23 mouse cellular contexts compared by ENCODE assay signal in genomic region chr1:164682867-164683599, GRCm38 (mm10).
DNase-seq lines count a peak whose midpoint lies in the region; ATAC-seq and TF ChIP-seq lines count a peak whose summit lies in the region.
"Had no signal": no experiment of that assay in that cellular context is flagged by ENCODE, and none has a peak within 500 bp of the region (broad histone marks: within the 10 kb centered on the region; RNA-seq: fewer than 3 reads in every experiment).

No protein-coding gene starts in this region.

- 0 out of 2 replicates have a peak overlapping the region, but pooled peaks have one; percentile 28 for H3K27ac ChIP-seq in embryonic facial prominence, embryonic 15.5 days (replicated peaks)
- no peak overlapping the region for H3K27ac ChIP-seq in embryonic facial prominence, embryonic 10.5 days (replicated peaks)
- 0 out of 2 replicates have a peak overlapping the region, but pooled peaks have one; percentile 31 for H3K27ac ChIP-seq in heart, embryonic 16.5 days (ENCODE audit: low read length)
- no peak overlapping the region for H3K27ac ChIP-seq in heart, embryonic 10.5 days
- H3K27ac ChIP-seq in midbrain, postnatal 0 days (ENCODE audit: low read depth, low read length): peak overlapping the region; percentile 62
- no peak overlapping the region for H3K27ac ChIP-seq in midbrain, embryonic 14.5 days (replicated peaks; ENCODE audit: low read depth, low read length)
- peak overlapping the region; percentile 98 for H3K27ac ChIP-seq in olfactory bulb, adult 2 months (ENCODE audit: insufficient read depth, low read depth, low read length)
- H3K27ac ChIP-seq: embryonic facial prominence, embryonic 12.5 days; intestine, embryonic 15.5 days; liver, embryonic 13.5 days; midbrain, embryonic 12.5 days; neural tube, embryonic 12.5 days had no signal

- H3K4me3 ChIP-seq in embryonic facial prominence, embryonic 15.5 days (replicated peaks): no peak overlapping the region
- H3K4me3 ChIP-seq in embryonic facial prominence, embryonic 10.5 days: no peak overlapping the region
- no peak overlapping the region for H3K4me3 ChIP-seq in heart, embryonic 16.5 days (ENCODE audit: low read length)
- H3K4me3 ChIP-seq in heart, embryonic 10.5 days: no peak overlapping the region
- no peak overlapping the region for H3K4me3 ChIP-seq in midbrain, postnatal 0 days (ENCODE audit: low read depth, low read length)
- no peak overlapping the region for H3K4me3 ChIP-seq in midbrain, embryonic 14.5 days (replicated peaks; ENCODE audit: low read depth, low read length)
- no peak overlapping the region for H3K4me3 ChIP-seq in olfactory bulb, adult 2 months (ENCODE audit: insufficient read depth, low read depth, low read length)
- H3K4me3 ChIP-seq: embryonic facial prominence, embryonic 12.5 days; erythroblast, embryonic 14.5 days; intestine, embryonic 15.5 days; liver, embryonic 13.5 days; midbrain, embryonic 12.5 days; neural tube, embryonic 12.5 days had no signal

- no peaks in the 10 kb centered on the region for H3K27me3 ChIP-seq in embryonic facial prominence, embryonic 15.5 days
- H3K27me3 ChIP-seq in embryonic facial prominence, embryonic 10.5 days (replicated peaks; ENCODE audit: low read depth, poor library complexity, severe bottlenecking): no peaks in the 10 kb centered on the region
- H3K27me3 ChIP-seq in heart, embryonic 16.5 days (ENCODE audit: control insufficient read depth, insufficient read depth, low read length): no peaks in the 10 kb centered on the region
- H3K27me3 ChIP-seq in heart, embryonic 10.5 days (ENCODE audit: insufficient read depth, poor library complexity, severe bottlenecking): no peaks in the 10 kb centered on the region
- H3K27me3 ChIP-seq in midbrain, postnatal 0 days (ENCODE audit: insufficient read depth, low read length): no peaks in the 10 kb centered on the region
- H3K27me3 ChIP-seq in midbrain, embryonic 14.5 days (ENCODE audit: control insufficient read depth, insufficient read depth, low read length): no peaks in the 10 kb centered on the region
- H3K27me3 ChIP-seq: embryonic facial prominence, embryonic 12.5 days; intestine, embryonic 15.5 days; liver, embryonic 13.5 days; midbrain, embryonic 12.5 days; neural tube, embryonic 12.5 days had no signal

- 76% methylated on average over 5 of the region's 5 CpGs for WGBS in embryonic facial prominence, embryonic 15.5 days
- WGBS in embryonic facial prominence, embryonic 10.5 days: 82% methylated on average over 5 of the region's 5 CpGs
- WGBS in heart, embryonic 16.5 days: 61% methylated on average over 5 of the region's 5 CpGs
- WGBS in heart, embryonic 10.5 days: 64% methylated on average over 5 of the region's 5 CpGs
- WGBS in midbrain, postnatal 0 days: 83% methylated on average over 5 of the region's 5 CpGs
- 84% methylated on average over 5 of the region's 5 CpGs for WGBS in midbrain, embryonic 14.5 days
- 74% methylated on average over 5 of the region's 5 CpGs for WGBS in olfactory bulb, adult 2 months

- no peaks in the 10 kb centered on the region for H3K36me3 ChIP-seq in embryonic facial prominence, embryonic 15.5 days
- H3K36me3 ChIP-seq in embryonic facial prominence, embryonic 10.5 days (replicated peaks): no peaks in the 10 kb centered on the region
- H3K36me3 ChIP-seq in heart, embryonic 16.5 days (ENCODE audit: control insufficient read depth, insufficient read depth): no peaks in the 10 kb centered on the region
- no peaks in the 10 kb centered on the region for H3K36me3 ChIP-seq in heart, embryonic 10.5 days
- H3K36me3 ChIP-seq in midbrain, postnatal 0 days (ENCODE audit: insufficient read depth, low read length): no peaks in the 10 kb centered on the region
- H3K36me3 ChIP-seq in midbrain, embryonic 14.5 days (ENCODE audit: control insufficient read depth, insufficient read depth, low read length): no peaks in the 10 kb centered on the region
- H3K36me3 ChIP-seq: embryonic facial prominence, embryonic 12.5 days; intestine, embryonic 15.5 days; liver, embryonic 13.5 days; midbrain, embryonic 12.5 days; neural tube, embryonic 12.5 days had no signal

- no peak for TF ChIP-seq CTCF in midbrain, postnatal 0 days (IDR thresholded peaks at IDR 0.05)
- TF ChIP-seq CTCF in olfactory bulb, adult 2 months (IDR thresholded peaks at IDR 0.05; ENCODE audit: insufficient read depth, low read depth, low read length): no peak

- no peak overlapping the region for H3K9ac ChIP-seq in embryonic facial prominence, embryonic 15.5 days
- no peak overlapping the region for H3K9ac ChIP-seq in heart, embryonic 16.5 days (ENCODE audit: low read length)
- H3K9ac ChIP-seq in midbrain, postnatal 0 days (replicated peaks; ENCODE audit: low read length, poor library complexity, severe bottlenecking): no peak overlapping the region
- no peak overlapping the region for H3K9ac ChIP-seq in midbrain, embryonic 14.5 days (replicated peaks; ENCODE audit: low read length)
- H3K9ac ChIP-seq: embryonic facial prominence, embryonic 12.5 days; intestine, embryonic 15.5 days; liver, embryonic 13.5 days; lung, embryonic 14.5 days; midbrain, embryonic 12.5 days; neural tube, embryonic 12.5 days had no signal

- no peak for ATAC-seq in embryonic facial prominence, embryonic 15.5 days (ENCODE audit: insufficient number of reproducible peaks, low FRiP score, low TSS enrichment, low read depth)
- no peak for ATAC-seq in heart, embryonic 16.5 days (replicated peaks; ENCODE audit: extremely low read depth, insufficient read depth, low FRiP score)
- no peak for ATAC-seq in midbrain, postnatal 0 days (ENCODE audit: low FRiP score)
- ATAC-seq in midbrain, embryonic 14.5 days (ENCODE audit: low FRiP score, low TSS enrichment): no peak
- ATAC-seq: hindbrain, embryonic 16.5 days; intestine, embryonic 15.5 days had no signal

- H3K4me2 ChIP-seq in embryonic facial prominence, embryonic 15.5 days (replicated peaks): no peak overlapping the region
- no peak overlapping the region for H3K4me2 ChIP-seq in heart, embryonic 16.5 days (ENCODE audit: low read depth, low read length)
- H3K4me2 ChIP-seq in midbrain, postnatal 0 days (ENCODE audit: low read depth, low read length, poor library complexity, severe bottlenecking): no peak overlapping the region
- no peak overlapping the region for H3K4me2 ChIP-seq in midbrain, embryonic 14.5 days (ENCODE audit: low read length)
- H3K4me2 ChIP-seq: embryonic facial prominence, embryonic 12.5 days; intestine, embryonic 15.5 days; liver, embryonic 13.5 days; lung, embryonic 14.5 days; midbrain, embryonic 12.5 days; neural tube, embryonic 12.5 days had no signal

- no peak for DNase-seq in embryonic facial prominence, embryonic 10.5 days (ENCODE audit: low spot score)
- DNase-seq in heart, embryonic 10.5 days (ENCODE audit: low spot score): no peak
- DNase-seq in midbrain, postnatal 0 days (ENCODE audit: low spot score): no peak
- no peak for DNase-seq in midbrain, embryonic 14.5 days
- no peak for DNase-seq in thymus, postnatal 0 days (ENCODE audit: low spot score)
- DNase-seq: adrenal gland, postnatal 14 days; cerebellum, adult 11 months; cerebellum, postnatal 10 days; kidney, adult 8-10 months; kidney, postnatal 14 days; liver, embryonic 13.5 days; lung, embryonic 14.5 days; right cerebral cortex, postnatal 4 days; thymus, postnatal 36 days had no signal

- no peaks in the 10 kb centered on the region for H3K9me3 ChIP-seq in embryonic facial prominence, embryonic 15.5 days (replicated peaks)
- no peaks in the 10 kb centered on the region for H3K9me3 ChIP-seq in embryonic facial prominence, embryonic 10.5 days
- no peaks in the 10 kb centered on the region for H3K9me3 ChIP-seq in heart, embryonic 16.5 days (replicated peaks; ENCODE audit: control insufficient read depth, low read length)
- no peaks in the 10 kb centered on the region for H3K9me3 ChIP-seq in heart, embryonic 10.5 days
- no peaks in the 10 kb centered on the region for H3K9me3 ChIP-seq in midbrain, postnatal 0 days (ENCODE audit: low read length)
- no peaks in the 10 kb centered on the region for H3K9me3 ChIP-seq in midbrain, embryonic 14.5 days (ENCODE audit: control insufficient read depth, low read length)
- H3K9me3 ChIP-seq: embryonic facial prominence, embryonic 12.5 days; intestine, embryonic 15.5 days; liver, embryonic 13.5 days; midbrain, embryonic 12.5 days; neural tube, embryonic 12.5 days had no signal

- no peaks in the 10 kb centered on the region for H3K4me1 ChIP-seq in embryonic facial prominence, embryonic 15.5 days
- H3K4me1 ChIP-seq in embryonic facial prominence, embryonic 10.5 days: no peaks in the 10 kb centered on the region
- 0 out of 2 replicates have a peak, but pooled peaks cover 2% of the 10 kb centered on the region for H3K4me1 ChIP-seq in heart, embryonic 16.5 days (ENCODE audit: control insufficient read depth, insufficient read depth, low read length)
- H3K4me1 ChIP-seq in heart, embryonic 10.5 days: 0 out of 2 replicates have a peak, but pooled peaks cover 3% of the 10 kb centered on the region
- H3K4me1 ChIP-seq in midbrain, postnatal 0 days (ENCODE audit: insufficient read depth, low read length): no peaks in the 10 kb centered on the region
- H3K4me1 ChIP-seq in midbrain, embryonic 14.5 days (ENCODE audit: control insufficient read depth, insufficient read depth, low read length): no peaks in the 10 kb centered on the region
- H3K4me1 ChIP-seq in olfactory bulb, adult 2 months (ENCODE audit: control insufficient read depth, insufficient read depth, low read length): peaks cover 2% of the 10 kb centered on the region; the same call in 1 of the 2 replicates
- H3K4me1 ChIP-seq: embryonic facial prominence, embryonic 12.5 days; intestine, embryonic 15.5 days; liver, embryonic 13.5 days; midbrain, embryonic 12.5 days; neural tube, embryonic 12.5 days had no signal

- TF ChIP-seq POLR2A in olfactory bulb, adult 2 months (IDR thresholded peaks at IDR 0.05; ENCODE audit: insufficient read depth, low read depth, low read length): no peak

Comparison
In these comparisons a context has a peak if more than half of its experiments do, and no peak if none do; other contexts are left out.
1. H3K27ac ChIP-seq: peak in embryonic facial prominence, embryonic 15.5 days (single experiment), heart, embryonic 16.5 days (single experiment), midbrain, postnatal 0 days (single experiment) and olfactory bulb, adult 2 months (single experiment); none in embryonic facial prominence, embryonic 10.5 days (single experiment), heart, embryonic 10.5 days (single experiment) and midbrain, embryonic 14.5 days (single experiment).